Mouse (Mus musculus) megakaryocyte-erythroid progenitor cell, adult 5 weeks (primary cell): Measurements from ENCODE around the gene Htr3b. TPM values are rescaled to one million over a fixed set of nuclear protein-coding genes. Genes with fewer than 3 reads are reported as not detected.

Source experiments
- polyA plus RNA-seq: library from polyadenylated mRNA; stranded (reverse); fragments of >175 nt; gene quantifications from 2 replicates; pipeline ENCODE4 v1.2.3, GENCODE M21; 2012

The Htr3b gene
- polyA plus RNA-seq, result not detected in 2 replicates

GRCm38 (mm10) chr9:48964587-48965040, at the start of gene Htr3b:
Htr3b (minus strand) TSS chr9:48964990.

GRCm38 (mm10) chr9:48984845-48985707, 20.3 kb upstream of the Htr3b start, which contains the start of gene Usp28:
Usp28 (plus strand) TSS chr9:48985375.

GRCm38 (mm10) chr9:48910885-48911537, 53.8 kb downstream of the Htr3b start, which contains the start of gene Htr3a:
Htr3a (minus strand) TSS chr9:48911099.

Other genes starting within 250 kb of the Htr3b start
- gene Zbtb16, start 128.8 kb downstream of the Htr3b start, polyA plus RNA-seq, result 7.5 and 14.1 TPM in 2 replicates
- not detected in 2 replicates for gene Htr3a, start 53.9 kb downstream of the Htr3b start, polyA plus RNA-seq
- 8.6 and 11.6 TPM in 2 replicates for gene Usp28, start 20.4 kb upstream of the Htr3b start, polyA plus RNA-seq
- gene Zw10, start 90.6 kb upstream of the Htr3b start, polyA plus RNA-seq, result 4.3 and 6.0 TPM in 2 replicates
- gene Tmprss5, start 116.3 kb upstream of the Htr3b start, polyA plus RNA-seq, result not detected in 2 replicates